Mouse (Mus musculus) kidney, postnatal 0 days (tissue): ENCODE measurements around the gene Mipol1. TPM values are rescaled to one million over a fixed set of nuclear protein-coding genes. Genes with fewer than 3 reads are reported as not detected.

Experiments used
- ATAC-seq: fragments of 200-750 bp; cut with Nextera tagmentation; replicated peaks from 2 replicates; pipeline ENCODE4 v1.8.0; 2017; ENCODE audit warnings: low read depth, moderate number of reproducible peaks, moderate TSS enrichment, moderate library complexity; ENCODE audit not compliant: low FRiP score
- DNase-seq: peaks from one replicate; pipeline ENCODE4 v3.0.0-alpha.2; 2016; ENCODE audit warnings: low spot score
- H3K27ac ChIP-seq: fragments of 300-500 bp; sonication (generic); 2 replicates; pipeline ENCODE4 v1.5.1; 2014; ENCODE audit warnings: mild to moderate bottlenecking
- H3K27me3 ChIP-seq: fragments of 300-500 bp; sonication (generic); 2 replicates; pipeline ENCODE4 v1.6.1; 2014; ENCODE audit warnings: low read length, mixed read lengths; ENCODE audit not compliant: insufficient read depth
- H3K36me3 ChIP-seq: fragments of 300-500 bp; sonication (generic); 2 replicates; pipeline ENCODE4 v1.6.1; 2014; ENCODE audit warnings: low read length, mixed read lengths; ENCODE audit not compliant: insufficient read depth
- H3K4me1 ChIP-seq: fragments of 300-500 bp; sonication (generic); replicated peaks from 2 replicates; pipeline ENCODE4 v1.6.1; 2014; ENCODE audit warnings: antibody characterized with exemption, low read length, mixed read lengths; ENCODE audit not compliant: insufficient read depth
- H3K4me2 ChIP-seq: fragments of 300-500 bp; sonication (generic); 2 replicates; pipeline ENCODE4 v1.6.1; 2014; ENCODE audit warnings: mild to moderate bottlenecking, low read length, moderate library complexity, mixed read lengths
- H3K4me3 ChIP-seq: fragments of 300-500 bp; sonication (generic); replicated peaks from 2 replicates; pipeline ENCODE4 v1.5.1; 2014; ENCODE audit warnings: low read depth, low read length
- H3K9ac ChIP-seq: fragments of 300-500 bp; sonication (generic); 2 replicates; pipeline ENCODE4 v1.6.1; 2014; ENCODE audit warnings: low read depth, low read length
- H3K9me3 ChIP-seq: fragments of 300-500 bp; sonication (generic); replicated peaks from 2 replicates; pipeline ENCODE4 v1.6.1; 2016; ENCODE audit warnings: low read length, inconsistent platforms, mixed read lengths
- CTCF ChIP-seq: IDR thresholded peaks from 2 replicates; pipeline ENCODE4 v1.5.1; 2016; ENCODE audit warnings: antibody characterized with exemption, low read depth, mild to moderate bottlenecking, moderate library complexity
- WGBS: fragments of 180-500 bp; shearing (Covaris S2); extraction: QIAGEN DNeasy Blood & Tissue Kit; methylation state at CpG from one replicate; pipeline ENCODE4 v1.1.7; 2014; 5-methylcytosine and 5-hydroxymethylcytosine counted together
- polyA plus RNA-seq: library from polyadenylated mRNA; unstranded; fragments of >200 nt; fragmentation: Nextera tagmentation; extraction: Ambion mirVana; gene quantifications from 2 replicates; pipeline ENCODE4 v1.2.1, GENCODE M21; 2015

Gene Mipol1
- polyA plus RNA-seq, 1 experiment from 2014 or later: 13.1 TPM

DNA sequence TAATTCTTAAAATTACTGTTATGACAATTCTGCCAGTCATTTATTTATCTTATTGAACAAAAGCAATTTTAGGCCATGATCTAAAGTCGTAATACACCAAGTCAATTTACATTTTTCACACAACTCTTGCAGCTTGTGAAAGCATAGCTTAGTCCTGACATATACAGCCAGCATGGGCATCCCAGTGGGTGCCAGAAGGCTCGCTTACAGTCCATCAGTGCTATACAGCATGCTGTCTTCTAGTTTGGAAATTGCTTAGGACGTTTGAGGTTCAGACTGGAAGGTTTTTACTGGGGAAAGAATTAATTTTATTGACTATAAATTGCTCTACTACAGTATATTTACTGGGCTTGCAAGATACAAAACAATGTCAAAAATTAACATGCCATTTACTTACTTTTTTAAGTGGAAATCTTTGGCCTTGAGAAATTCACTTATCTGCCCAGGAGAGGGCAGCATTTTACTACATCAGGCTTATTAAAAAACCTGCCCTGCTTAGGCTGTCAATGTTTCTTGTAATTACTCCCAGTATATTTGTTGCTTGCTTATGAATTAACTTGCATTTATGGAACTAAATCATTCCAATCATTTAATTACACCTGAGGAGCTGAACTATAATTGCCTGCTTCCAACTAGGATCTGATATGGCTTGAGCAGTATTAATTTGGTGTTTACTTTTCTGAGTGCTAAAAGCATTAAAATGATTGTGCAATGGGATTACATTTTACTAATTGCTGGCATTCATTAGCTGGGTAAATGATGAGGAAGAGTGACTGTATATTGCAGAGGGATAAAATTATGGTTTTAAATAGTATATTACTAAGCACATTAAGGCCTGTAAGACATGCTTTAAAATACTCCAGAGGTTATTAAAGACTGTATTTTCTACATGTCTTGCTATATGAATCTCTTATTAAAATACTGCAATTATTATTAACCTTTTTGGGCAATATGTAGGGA lies 51.2 kb downstream of the Mipol1 start:
- ATAC-seq (no peak), DNase-seq (peak; percentile 79)
- TF ChIP-seq CTCF: peak; percentile 86
- H3K9me3 ChIP-seq: no peaks in the 10 kb centered on the region
- H3K27me3 ChIP-seq: no peaks in the 10 kb centered on the region
- H3K4me2 ChIP-seq: no peak overlapping the region
- no peak overlapping the region for H3K4me3 ChIP-seq
- H3K27ac ChIP-seq: no peak overlapping the region
- no peaks in the 10 kb centered on the region for H3K36me3 ChIP-seq
- no peak overlapping the region for H3K9ac ChIP-seq
- H3K4me1 ChIP-seq: no peaks in the 10 kb centered on the region
- WGBS: 50% methylated on average over 3 of the region's 3 CpGs

DNA sequence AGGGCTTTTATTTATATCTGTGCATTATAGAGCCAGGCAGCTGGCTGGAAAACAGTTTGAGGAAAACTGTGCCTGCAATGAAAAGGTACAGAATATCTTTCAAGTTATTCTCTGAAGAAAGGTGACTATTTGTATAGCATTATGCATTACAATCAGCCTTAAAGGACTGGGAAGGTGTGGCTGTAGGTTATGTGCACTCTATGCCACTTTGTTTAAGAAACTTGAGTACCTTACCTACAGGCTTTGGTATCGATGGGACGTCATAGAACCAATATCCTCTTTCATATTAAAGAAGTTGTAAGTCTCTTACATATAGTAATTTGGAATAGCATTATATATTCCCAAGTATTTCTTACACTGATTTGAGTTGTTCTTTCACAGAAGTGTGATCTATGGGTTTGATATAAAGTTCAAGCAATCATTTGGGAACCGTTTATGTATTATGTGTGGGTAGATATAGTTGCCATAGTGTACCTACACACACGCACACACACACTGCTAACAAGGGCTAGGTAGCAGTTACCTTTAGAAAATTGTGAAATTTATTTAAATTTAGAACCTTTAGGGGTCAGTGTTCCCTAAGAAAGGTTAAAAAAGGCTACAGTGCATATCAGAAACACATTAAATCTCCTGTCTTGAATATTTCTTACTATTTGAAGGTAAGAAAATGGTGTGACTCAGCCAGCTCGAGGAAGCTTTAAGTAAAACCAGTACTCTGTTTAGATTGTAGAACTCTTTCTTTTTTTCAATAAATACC lies 55.3 kb downstream of the Mipol1 start:
- Histone ChIP-seq H3K27me3 (no peaks in the 10 kb centered on the region), H3K9ac (no peak overlapping the region), H3K36me3 (no peaks in the 10 kb centered on the region), H3K27ac (no peak overlapping the region), H3K4me1 (no peaks in the 10 kb centered on the region), H3K9me3 (no peaks in the 10 kb centered on the region), H3K4me2 (no peak overlapping the region), H3K4me3 (no peak overlapping the region)
- peak; percentile 34; the same call in 1 of the 2 replicates for TF ChIP-seq CTCF
- ATAC-seq (no peak), DNase-seq (peak; percentile 16)
- 81% methylated on average over 5 of the region's 5 CpGs for WGBS

DNA sequence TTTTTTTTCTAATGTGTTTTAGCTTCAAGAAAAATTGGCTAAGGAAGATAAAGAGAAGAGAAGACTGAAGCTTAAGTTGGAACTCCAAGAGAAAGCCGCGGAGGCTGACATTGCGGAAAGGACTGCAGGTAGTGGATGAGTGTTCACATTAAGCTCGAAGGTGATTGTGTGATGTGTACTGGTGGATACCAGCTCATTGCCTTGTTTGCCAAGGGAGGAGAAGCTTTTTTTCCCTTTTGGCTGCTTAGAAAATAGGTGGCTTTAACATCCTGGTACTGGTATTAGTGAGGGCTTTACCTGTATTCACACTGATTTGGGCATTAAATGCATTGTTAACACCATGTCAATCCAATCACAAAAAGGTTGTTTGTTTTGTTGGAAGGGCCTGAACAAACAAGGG lies 77.1 kb downstream of the Mipol1 start:
- 97% methylated on average over 4 of the region's 4 CpGs for WGBS
- TF ChIP-seq CTCF: no peak
- Histone ChIP-seq H3K4me3 (no peak overlapping the region), H3K36me3 (no peaks in the 10 kb centered on the region), H3K27ac (no peak overlapping the region), H3K9ac (no peak overlapping the region), H3K9me3 (no peaks in the 10 kb centered on the region), H3K4me2 (no peak overlapping the region), H3K4me1 (no peaks in the 10 kb centered on the region), H3K27me3 (no peaks in the 10 kb centered on the region)
- ATAC-seq: no peak
- DNase-seq: no peak

DNA sequence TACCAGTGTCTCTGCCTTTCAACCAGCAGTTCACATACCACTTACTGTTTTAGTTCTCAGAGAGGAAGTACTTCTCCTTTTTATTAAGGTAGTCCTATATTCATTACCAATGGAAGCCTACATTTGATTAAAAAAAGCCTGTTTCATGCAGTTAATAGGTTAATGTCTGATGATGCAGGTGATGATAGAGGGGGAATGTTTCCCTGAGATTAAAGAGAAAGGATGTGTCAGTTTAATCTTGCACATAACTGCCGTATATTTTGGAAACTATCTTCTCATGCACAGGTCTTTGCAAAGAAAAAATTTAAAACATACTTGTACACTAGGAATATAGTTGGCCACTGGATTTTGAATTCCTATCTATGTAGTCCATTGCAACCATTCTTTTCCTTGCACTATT lies 77.5 kb downstream of the Mipol1 start:
- H3K4me1 ChIP-seq: no peaks in the 10 kb centered on the region
- H3K9ac ChIP-seq: no peak overlapping the region
- no peaks in the 10 kb centered on the region for H3K36me3 ChIP-seq
- no peaks in the 10 kb centered on the region for H3K27me3 ChIP-seq
- no peak overlapping the region for H3K4me2 ChIP-seq
- H3K27ac ChIP-seq: no peak overlapping the region
- no peak for DNase-seq
- no peak for ATAC-seq
- no peak overlapping the region for H3K4me3 ChIP-seq
- WGBS: 95% methylated on average over 1 of the region's 1 CpGs
- TF ChIP-seq CTCF: no peak
- H3K9me3 ChIP-seq: no peaks in the 10 kb centered on the region

DNA sequence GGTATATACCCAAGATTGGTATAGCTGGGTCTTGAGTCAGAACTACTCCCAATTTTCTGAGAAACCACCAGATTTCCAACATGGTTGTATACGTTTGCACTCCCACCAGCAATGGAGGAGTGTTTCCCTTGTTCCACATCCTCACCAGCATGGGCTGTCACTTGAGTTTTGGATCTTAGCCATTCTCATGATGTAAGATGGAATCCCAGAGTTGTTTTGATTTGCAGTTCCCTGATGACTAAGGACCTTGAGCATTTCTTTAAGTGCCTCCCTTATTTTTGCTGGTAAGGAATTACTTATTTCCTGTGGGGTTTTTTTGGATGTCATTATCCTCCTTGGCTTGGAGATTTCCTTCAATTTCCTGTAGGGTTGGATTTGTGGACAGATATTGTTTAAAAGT lies 108.8 kb downstream of the Mipol1 start:
- 75% methylated on average over 1 of the region's 1 CpGs for WGBS

DNA sequence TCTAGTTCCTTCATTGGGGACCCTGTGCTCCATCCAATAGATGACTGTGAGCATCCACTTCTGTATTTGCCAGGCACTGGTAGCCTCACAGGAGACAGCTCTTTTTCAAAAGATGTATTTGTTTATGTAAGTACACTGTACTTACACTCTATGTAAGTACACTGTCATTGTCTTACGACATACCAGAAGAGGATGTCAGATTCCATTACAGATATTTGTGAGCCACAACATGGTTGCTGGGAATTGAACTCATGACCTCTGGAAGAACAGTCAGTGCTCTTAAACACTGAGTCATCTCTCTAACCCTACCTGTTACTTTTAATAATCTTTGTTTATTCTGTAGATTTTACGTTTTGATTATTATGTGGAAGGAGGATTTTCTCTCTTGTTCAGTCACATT lies 109.9 kb downstream of the Mipol1 start:
- H3K36me3 ChIP-seq: no peaks in the 10 kb centered on the region
- no peak for TF ChIP-seq CTCF
- no peak for DNase-seq
- H3K4me3 ChIP-seq: no peak overlapping the region
- no peak overlapping the region for H3K27ac ChIP-seq
- WGBS: 84% methylated on average over 2 of the region's 2 CpGs
- no peak for ATAC-seq
- H3K4me1 ChIP-seq: no peaks in the 10 kb centered on the region
- H3K27me3 ChIP-seq: no peaks in the 10 kb centered on the region
- H3K4me2 ChIP-seq: no peak overlapping the region
- H3K9me3 ChIP-seq: 0 out of 2 replicates have a peak, but pooled peaks cover 4% of the 10 kb centered on the region
- H3K9ac ChIP-seq: no peak overlapping the region

More for the DNA sequence above, 108.8 kb downstream of the Mipol1 start:
- DNase-seq: no peak
- H3K27ac ChIP-seq: no peak overlapping the region
- no peak for ATAC-seq
- 0 out of 2 replicates have a peak, but pooled peaks cover 4% of the 10 kb centered on the region for H3K9me3 ChIP-seq
- no peak for TF ChIP-seq CTCF
- no peaks in the 10 kb centered on the region for H3K4me1 ChIP-seq
- no peak overlapping the region for H3K9ac ChIP-seq
- no peak overlapping the region for H3K4me3 ChIP-seq
- no peak overlapping the region for H3K4me2 ChIP-seq
- no peaks in the 10 kb centered on the region for H3K27me3 ChIP-seq
- no peaks in the 10 kb centered on the region for H3K36me3 ChIP-seq
